Mouse (Mus musculus): ENCODE results near the gene Kpna4.

Kpna4 gene

DNA sequence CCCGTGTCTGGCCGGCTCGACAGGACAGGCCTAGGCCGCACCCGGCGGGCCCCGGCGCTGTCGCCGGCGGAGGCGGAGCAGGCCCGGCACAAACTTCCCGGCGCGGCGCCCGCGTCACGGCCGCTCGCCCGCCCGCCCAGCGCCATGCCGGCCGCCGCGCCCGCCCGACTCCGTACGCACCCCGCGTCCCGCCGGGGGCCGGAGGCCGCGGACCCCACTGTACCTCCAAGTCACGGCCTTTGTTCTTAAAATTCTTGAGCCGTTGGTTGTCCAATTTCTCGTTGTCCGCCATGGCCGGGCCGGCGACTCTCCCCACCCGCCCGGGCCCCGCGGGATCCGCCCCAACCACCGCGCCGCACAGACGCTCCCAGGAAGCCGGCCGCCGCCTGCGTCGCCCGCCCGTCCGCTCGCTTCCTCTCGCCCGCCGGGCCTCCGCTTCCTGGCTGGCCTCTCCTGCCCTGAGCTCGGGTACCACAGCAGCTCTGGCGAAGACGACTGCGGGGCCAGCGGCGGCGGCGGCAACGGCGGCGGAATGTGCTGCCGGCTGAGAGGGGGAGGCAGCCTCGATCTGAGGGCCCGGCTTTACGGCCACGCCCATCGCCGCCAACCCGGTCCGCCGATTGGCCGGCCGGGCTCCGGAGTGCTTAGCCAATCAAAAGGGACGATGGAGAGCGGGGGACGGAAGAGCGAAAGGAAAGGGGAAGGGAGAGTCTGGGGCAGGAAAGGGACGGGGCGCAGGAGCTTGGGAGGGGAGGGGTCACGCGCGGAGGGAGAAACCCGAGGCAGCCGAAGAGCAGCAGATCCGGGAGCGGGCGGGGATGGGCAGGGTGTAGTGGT is at the start of gene Kpna4:
Gene Kpna4, minus strand, starts transcription at position 605 of the 837 bp plus-strand sequence.
- peak; percentile 95 for DNase-seq

DNA sequence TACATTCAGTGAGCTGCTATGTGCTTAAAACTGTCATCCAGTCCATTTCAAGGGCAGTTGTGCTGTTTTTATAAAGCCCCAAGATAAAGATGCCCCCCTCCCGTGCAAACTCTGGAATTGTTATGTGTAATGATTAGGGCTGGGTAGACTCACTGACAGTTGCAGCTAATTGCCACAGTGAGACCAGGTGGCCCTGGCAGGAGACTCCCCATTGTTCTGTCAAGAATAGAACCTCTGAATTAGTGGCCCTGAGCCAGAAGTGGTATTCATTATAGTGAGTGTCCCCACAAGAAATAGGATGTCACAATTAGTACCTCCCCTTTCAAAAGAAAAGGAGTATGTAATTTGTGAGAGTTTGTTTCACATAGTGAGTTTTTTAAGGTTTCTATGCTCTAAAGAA is 48.3 kb upstream of the Kpna4 start:
- no peak for DNase-seq

- peak; percentile 60 for DNase-seq
Observed at GRCm38 (mm10) chr3:69171123-69171522, 44.2 kb upstream of the Kpna4 start.

DNA sequence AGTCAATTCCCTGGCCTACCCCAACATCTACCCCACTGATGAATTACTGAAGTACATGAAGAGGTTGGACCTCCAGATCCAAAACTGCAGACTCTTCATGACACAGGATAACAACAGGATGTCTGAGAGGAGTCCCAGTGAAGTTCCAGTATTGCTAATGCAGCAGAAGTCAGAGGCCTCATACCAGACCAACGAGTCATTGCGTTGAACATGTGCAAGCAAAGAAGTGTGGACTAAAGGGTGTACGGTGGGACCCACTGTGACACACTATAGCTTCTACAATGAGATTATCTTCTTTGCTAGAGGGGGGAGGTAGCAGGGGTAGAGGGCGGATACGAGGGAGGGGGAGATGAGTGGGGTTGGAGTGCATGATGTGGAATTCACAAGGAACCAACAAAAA is 42.9 kb upstream of the Kpna4 start:
- no peak for DNase-seq

- DNase-seq: no peak
Observed at GRCm38 (mm10) chr3:69168724-69169123, 41.8 kb upstream of the Kpna4 start.

DNA sequence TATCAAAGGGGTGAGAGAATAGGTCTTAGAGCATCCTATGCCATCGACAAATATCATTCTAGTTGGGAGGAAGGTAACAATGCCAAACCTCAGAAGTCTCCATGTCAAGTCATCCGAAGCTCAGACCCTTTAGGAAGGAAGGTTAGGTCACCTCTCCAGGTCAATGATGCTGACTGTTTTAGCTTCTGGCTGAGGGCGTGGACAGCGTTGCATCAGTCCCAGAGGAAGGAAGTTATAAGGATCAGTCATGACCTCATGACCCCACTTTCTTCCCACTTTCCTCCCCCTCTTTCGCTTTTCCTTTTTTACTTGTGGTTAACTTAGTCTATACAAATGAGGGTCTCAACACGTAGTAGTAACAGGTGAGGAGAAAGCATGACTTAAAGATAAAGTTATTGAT is 36.1 kb upstream of the Kpna4 start:
- DNase-seq: no peak

GRCm38 (mm10) chr3:69160429-69160828 is 33.5 kb upstream of the Kpna4 start:
- no peak for DNase-seq

- peak; percentile 26 for DNase-seq
Observed at GRCm38 (mm10) chr3:69159501-69159900, 32.6 kb upstream of the Kpna4 start.

DNA sequence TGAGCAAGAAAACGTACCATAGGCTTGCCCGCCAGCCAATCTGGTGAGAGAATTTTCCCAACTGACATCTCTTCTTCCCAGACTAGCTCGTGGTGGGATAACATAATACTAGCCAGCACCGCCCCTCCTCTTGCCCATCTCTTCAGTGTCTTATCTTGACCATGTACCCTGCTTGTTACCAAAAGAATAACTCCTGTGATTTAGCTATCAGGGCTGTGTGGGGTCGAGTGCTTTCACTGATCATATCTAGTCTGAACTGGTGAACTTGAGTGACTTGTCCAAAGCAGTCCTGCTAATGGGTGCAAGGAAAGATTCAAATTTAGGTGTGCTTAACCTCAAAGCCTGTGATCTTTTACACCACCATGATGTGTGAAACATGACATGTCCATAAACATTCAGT is 31.0 kb upstream of the Kpna4 start:
- no peak for DNase-seq

GRCm38 (mm10) chr3:69156484-69156883 is 29.6 kb upstream of the Kpna4 start:
- peak; percentile 69 for DNase-seq

DNA sequence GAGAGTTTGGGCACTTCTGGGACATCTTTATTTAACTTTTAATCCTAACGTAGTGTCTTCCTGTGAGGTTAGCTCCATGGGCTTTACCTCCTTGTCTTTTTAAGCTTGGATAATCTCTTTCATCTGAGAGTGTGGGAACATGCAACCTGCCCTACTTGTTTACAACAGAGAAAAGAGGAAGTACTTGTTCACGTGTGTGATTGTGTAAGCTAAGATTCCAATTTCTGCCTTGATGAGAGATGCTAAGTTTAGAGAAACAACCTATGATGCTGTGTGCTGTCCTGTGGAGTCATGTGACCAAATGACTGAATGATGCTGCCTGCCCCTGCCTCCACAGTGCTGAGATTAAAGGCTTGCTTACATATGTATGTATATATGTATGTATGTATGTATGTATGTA is 27.8 kb upstream of the Kpna4 start:
- no peak for DNase-seq

- no peak for DNase-seq
Observed at GRCm38 (mm10) chr3:69150921-69151320, 24.0 kb upstream of the Kpna4 start.

DNA sequence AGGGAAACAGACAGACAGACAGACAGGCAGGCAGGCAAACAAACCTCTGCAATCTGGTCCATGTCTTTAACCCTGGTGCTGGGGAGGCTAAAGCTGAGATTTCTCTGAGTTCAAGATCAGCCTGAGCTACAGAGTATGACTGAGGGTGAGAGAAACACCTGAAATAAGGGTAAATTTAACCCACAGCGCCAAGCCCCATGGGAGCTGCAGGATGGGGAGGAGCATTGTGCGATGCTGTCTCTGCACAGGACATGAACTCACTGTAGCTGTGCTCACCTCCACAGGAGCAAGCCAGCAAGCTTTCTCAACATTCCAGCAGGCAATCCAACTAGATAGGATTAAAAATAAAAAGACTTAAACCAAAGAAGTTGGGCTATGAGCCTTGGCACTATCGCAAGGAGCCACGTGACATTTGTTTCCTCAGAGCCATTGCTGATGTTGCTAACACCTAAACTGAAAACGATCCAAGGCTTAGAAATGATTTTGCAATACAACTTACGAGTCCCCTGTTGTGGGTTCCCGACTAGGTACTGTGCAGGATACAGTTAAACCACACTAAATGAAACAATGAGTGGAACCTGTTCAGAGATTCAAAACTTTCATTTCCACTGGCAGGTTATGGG is 15.6 kb upstream of the Kpna4 start:
- DNase-seq: no peak

- no peak for DNase-seq
Observed at GRCm38 (mm10) chr3:69140851-69141250, 13.9 kb upstream of the Kpna4 start.

DNA sequence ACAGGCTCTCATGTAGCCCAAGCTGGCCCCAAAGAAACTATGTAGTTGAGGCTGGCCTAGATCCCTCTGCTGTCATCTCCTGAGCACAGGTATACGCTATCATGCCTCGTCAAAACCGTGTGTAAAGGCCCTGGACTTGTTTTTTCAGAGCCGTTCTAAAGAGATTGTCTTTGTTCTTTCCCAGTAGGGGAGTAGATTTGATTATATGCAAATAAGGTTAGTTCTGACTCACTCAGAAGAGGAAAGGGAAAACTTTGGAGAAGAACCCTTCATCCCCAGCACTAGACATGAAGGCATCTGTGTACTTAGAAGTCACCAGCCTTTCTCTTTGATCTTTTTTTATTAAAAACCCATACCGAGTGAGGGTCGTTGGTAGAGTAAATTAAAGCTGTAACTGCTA is 9.1 kb upstream of the Kpna4 start:
- DNase-seq: no peak

GRCm38 (mm10) chr3:69130973-69131372 is 4.1 kb upstream of the Kpna4 start:
- no peak for DNase-seq

- DNase-seq: no peak
Observed at GRCm38 (mm10) chr3:69127693-69128092, 780 bp upstream of the Kpna4 start.

DNA sequence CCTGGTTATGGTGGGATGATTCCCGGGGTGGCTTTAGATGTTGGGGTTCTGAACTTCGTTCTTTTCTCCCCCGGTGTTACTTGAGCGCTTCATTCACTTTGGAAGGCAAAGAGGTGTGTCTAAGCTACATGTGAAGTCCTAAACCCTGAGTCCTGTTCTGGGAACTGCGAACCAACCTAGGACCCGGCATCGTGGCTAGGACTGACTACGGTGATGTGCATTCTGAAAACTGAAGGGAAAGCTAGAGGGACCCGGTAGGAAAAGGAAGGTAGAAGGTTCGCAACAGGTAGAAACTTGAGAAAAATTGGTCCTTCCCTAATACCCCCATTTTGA is 399 bp upstream of the Kpna4 start:
- DNase-seq: no peak

DNA sequence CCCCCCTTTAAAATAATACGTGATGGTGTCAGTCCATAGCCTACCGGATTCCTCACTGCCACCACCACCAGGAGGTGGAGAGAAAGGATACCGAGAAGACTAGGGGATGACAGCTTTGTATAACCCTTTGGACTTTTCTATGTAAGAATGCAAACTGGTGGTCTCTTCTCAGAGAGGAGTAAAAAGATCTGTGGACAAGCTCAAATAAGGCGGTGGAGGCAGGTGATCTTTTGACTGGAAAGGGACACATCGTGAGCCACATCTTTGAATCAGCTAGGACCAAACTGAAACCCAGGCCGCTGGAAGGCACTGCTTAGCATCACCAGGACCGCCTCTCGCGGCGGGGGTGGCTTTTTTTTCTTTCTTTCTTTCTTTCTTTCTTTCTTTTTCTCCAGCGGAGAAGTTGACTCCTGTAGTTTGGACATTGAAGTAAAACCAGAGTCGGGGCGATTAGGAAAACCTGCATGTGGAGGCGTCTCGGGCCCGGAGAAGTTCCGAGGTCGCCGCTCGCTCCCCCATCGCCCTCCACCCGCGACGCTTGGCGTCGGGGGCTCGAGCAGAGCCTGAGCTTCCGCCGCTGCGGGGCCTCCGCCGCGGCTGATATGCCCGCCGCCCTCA is 913 bp downstream of the Kpna4 start:
- peak; percentile 46 for DNase-seq

DNA sequence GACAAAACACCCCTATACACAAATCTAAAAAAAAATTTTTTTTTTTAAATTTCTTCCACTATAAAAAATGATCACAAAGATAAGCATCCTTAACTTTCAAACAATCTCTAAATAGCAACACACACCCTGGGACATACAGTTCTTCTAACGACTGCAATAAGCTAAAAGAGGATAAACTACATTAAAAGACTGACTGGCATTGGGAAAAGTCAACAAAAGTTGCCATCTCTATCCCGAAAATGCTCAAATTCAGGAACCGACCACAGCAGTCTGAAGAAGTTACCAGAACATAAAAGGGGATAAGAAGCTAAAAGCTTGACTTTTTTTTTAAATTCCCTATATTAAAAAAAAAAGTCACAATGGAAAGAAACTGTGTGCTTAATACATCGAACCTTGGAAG is 1.5 kb downstream of the Kpna4 start:
- DNase-seq: no peak

DNA sequence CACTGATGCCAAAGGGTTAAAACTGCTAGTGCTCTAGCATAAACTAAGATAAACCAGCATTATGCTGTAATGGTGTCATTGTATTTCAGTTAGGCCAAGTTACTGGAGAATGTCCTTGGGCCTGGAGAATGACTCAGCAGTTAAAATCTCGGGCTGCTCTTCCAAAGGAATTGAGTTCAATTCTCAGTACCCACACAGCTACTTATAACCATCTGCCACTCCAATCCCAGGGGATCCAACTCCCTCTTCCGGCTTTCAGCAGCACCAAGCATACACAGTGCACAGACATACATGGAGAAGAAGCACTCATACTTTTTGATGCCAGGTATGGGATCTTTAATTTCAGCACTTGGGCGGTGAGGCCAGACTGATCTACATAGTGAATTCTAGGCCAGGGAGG is 8.1 kb downstream of the Kpna4 start:
- no peak for DNase-seq

DNA sequence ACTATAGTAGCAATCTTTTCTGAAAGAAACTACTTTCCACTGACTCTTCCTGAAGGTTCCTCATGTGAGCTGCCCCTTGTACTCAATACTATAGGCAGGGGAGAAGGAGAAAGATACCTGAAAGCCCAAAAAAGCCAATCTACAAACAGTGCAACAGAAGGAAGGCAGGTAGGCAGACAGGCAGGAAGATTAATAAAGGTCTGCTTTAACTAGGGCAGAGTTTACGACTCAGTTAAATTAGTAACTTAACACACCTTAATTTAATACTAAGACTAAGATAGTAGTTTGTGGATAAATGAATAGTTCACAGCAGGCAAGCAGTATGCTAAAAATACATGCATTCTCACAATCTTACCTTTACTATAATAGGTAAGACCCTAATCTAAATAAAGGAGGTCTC is 12.2 kb downstream of the Kpna4 start:
- no peak for DNase-seq

- DNase-seq: no peak
Observed at GRCm38 (mm10) chr3:69113956-69114355, 13.0 kb downstream of the Kpna4 start.

- no peak for DNase-seq
Observed at GRCm38 (mm10) chr3:69109079-69109478, 17.8 kb downstream of the Kpna4 start.
